Comparison of ENCODE assay signal across 17 mouse cellular contexts in genomic region chr1:74726114-74726513, GRCm38 (mm10). TPM values are rescaled to one million over a fixed set of nuclear protein-coding genes. Genes with fewer than 3 reads are reported as not detected.
"Had no signal": no experiment of that assay in that cellular context is flagged by ENCODE, and none has a peak within 500 bp of the region (broad histone marks: within the 10 kb centered on the region; RNA-seq: fewer than 3 reads in every experiment).

No protein-coding gene starts in this region.

- H3K27me3 ChIP-seq: midbrain, embryonic 13.5 days; neural tube, embryonic 15.5 days had no signal

- H3K4me2 ChIP-seq: midbrain, embryonic 13.5 days; neural tube, embryonic 15.5 days had no signal

- H3K4me3 ChIP-seq: limb, embryonic 10.5 days; midbrain, embryonic 13.5 days; neural tube, embryonic 15.5 days had no signal

- H3K36me3 ChIP-seq: midbrain, embryonic 13.5 days; neural tube, embryonic 15.5 days had no signal

- H3K4me1 ChIP-seq: midbrain, embryonic 13.5 days; neural tube, embryonic 15.5 days had no signal

- H3K9me3 ChIP-seq: limb, embryonic 10.5 days; neural tube, embryonic 15.5 days had no signal

- H3K27ac ChIP-seq: kidney, postnatal 0 days; limb, embryonic 10.5 days; liver, embryonic 14.5 days; midbrain, embryonic 13.5 days; neural tube, embryonic 15.5 days had no signal

- DNase-seq: kidney, adult 8-10 months; kidney, postnatal 4 days; lung, adult 2 months; lung, postnatal 36 days; right cerebral cortex, adult 18-20 months; right cerebral cortex, postnatal 4 days; thymus, postnatal 36 days had no signal

- ATAC-seq: inflammation-experienced regulatory T-cells, adult 6 months; lung, postnatal 0 days; midbrain, embryonic 13.5 days had no signal

- H3K9ac ChIP-seq: liver, embryonic 14.5 days; midbrain, embryonic 13.5 days; neural tube, embryonic 15.5 days had no signal

RNA-seq across cellular contexts. Expression of gene Prkag3, which starts 22.9 kb away (rescaled TPM):
- total RNA-seq: left cerebral cortex, postnatal 10 days; megakaryocyte progenitor cell, adult 5-6 weeks had no signal
- polyA plus RNA-seq: inflammation-experienced regulatory T-cells, adult 6 months; liver, embryonic 14.5 days; neural tube, embryonic 11.5 days had no signal

RNA-seq across cellular contexts. Expression of gene Wnt6, which starts 45.6 kb away (rescaled TPM):
- polyA plus RNA-seq: inflammation-experienced regulatory T-cells, adult 6 months had no signal
